Mouse (Mus musculus): ENCODE results near the gene Clcnka. TPM values are rescaled to one million over a fixed set of nuclear protein-coding genes. Genes with fewer than 3 reads are reported as not detected.

Gene Clcnka
- total RNA-seq, 2 experiments from 2014 or later = 0.36 TPM; not detected in 1

DNA sequence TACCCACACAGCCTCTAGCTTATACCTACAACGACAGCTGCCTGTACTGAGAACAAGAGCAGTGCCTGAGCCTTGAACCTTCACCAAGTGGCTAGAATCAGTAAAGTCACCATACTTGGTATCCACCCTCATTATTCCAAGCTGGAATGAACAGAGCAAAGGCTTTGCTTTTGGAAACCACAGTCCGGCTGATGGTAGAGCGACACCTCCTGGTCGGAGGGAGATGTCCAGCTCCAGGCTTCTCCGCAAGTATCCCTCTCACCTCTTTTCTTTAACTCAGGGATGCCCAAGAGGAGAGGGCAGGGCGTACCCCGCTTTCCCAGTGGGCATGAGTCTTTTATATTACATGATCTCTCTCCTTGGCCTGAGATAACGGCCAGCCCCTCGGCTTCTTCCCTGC is 31.3 kb upstream of the Clcnka start:
- no peak overlapping the region for H3K4me3 ChIP-seq
- DNase-seq (ENCODE audit: extremely low spot score in 1 of 2, low spot score in 2 of 2) = peak in 1 of 2 experiments; percentile 40
- intact Hi-C loops (cut with DNase I) = loop anchor here (1.0 to 2.0 kb wide), 2 partner anchors 26 to 145 kb away; no protein-coding TSS in a partner anchor
- TF ChIP-seq CTCF (IDR thresholded peaks at IDR 0.05) = peak; percentile 62
- no peak overlapping the region for H3K27ac ChIP-seq

DNA sequence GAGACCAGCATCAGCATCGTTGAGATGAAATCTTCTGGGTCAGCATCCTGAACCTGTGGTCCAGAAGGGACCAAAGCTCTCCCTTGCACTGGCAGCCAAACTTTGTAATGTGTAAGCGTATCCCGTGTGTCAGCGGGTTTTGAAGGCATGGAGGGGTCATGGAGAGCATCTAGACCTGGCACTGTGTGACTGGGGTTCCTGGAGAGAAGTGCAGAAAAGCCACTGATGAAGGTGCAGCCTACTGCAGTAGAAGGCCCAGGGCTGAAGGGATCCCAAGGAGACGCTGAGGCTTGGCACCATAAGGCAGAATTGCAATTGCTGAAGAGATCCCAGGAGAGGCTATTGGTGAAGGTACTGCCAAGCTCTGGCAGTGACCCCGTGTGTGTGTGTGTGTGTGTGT is 30.9 kb upstream of the Clcnka start:
- intact Hi-C loops (cut with DNase I) = no loop called here
- no peak for DNase-seq (ENCODE audit: extremely low spot score in 1 of 2, low spot score in 2 of 2)
- no peak overlapping the region for H3K4me3 ChIP-seq
- TF ChIP-seq CTCF (IDR thresholded peaks at IDR 0.05) = no peak
- H3K27ac ChIP-seq = no peak overlapping the region

DNA sequence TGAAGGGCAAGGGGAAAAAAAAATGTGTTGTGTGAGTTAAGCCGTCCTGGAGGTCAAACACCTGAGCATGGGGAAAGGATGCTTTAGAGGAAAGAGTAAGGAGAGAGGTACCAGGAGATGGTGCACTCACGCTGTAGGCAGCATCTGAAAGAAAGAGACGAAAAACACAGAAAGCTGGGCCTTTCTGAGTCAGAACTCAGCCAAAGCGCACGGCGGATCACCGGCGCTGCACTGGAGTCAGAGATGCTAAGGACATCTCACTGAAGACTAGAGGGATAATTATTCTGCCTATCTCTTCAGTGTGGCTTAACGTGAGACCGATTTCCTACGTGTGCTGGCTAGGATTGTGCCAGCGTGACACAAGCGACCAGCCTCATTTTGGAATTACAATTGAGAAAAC is 29.4 kb upstream of the Clcnka start:
- intact Hi-C loops (cut with DNase I) = loop anchor here (1.0 kb wide), 1 partner anchor 23 kb away; no protein-coding TSS in a partner anchor

DNA sequence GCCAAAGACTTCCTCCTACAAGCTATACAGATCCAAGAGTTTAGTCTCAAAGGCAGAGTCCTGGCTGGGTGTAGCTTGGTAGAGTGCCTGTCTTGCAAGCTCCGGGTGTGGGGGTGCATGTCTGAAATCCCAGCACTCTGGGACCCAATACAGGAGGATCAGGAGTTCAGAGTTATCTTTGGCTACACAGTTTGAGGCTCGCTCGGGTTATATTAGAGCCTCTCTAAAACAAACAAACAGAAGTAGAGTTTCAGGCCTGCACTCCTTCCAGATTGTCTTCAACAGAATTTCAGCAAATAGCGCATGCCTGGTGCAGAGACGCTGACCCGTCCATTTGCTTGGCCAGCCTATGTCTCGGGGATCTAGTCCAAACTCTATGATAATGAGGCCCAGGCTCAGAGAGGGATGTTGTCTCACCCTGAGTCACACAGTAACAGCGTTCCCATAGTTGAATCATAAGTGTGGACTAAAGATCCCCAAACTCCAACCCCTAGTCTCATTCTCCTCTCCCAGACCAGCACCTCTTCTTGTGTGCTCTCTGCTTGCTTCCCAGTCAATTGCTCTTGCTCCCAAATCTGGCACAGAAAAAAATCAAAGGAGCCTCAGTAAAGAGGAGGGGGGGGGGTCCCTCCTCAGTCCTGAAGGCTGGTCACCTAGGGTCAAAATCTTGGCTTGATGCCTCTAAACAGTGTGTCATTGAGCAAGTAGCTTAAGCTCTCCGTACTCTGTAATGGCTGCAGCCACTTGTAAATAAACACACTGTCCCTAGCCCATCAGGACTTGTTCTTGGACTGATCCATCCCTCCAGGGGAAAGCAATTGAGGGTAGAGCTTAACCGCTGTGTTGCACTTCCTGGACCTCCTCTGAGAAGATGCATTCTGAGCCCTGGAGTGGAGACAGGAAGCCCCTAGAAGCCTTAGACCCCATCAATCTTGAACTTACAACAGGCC is 28.5 kb upstream of the Clcnka start:
- H3K27ac ChIP-seq = peak overlapping the region; percentile 95
- DNase-seq (ENCODE audit: extremely low spot score in 1 of 2, low spot score in 2 of 2) = peak in 1 of 2 experiments; percentile 8
- no peak for TF ChIP-seq CTCF (IDR thresholded peaks at IDR 0.05)
- peak overlapping the region; percentile 53; the same call in 1 of the 2 replicates for H3K4me3 ChIP-seq
- intact Hi-C loops (cut with DNase I) = loop anchor here (1.0 kb wide), 1 partner anchor 22 kb away; no protein-coding TSS in a partner anchor

More for the DNA sequence above, 29.4 kb upstream of the Clcnka start:
- H3K4me3 ChIP-seq = no peak overlapping the region
- no peak for TF ChIP-seq CTCF (IDR thresholded peaks at IDR 0.05)
- DNase-seq (ENCODE audit: extremely low spot score in 1 of 2, low spot score in 2 of 2) = no peak
- no peak overlapping the region for H3K27ac ChIP-seq

DNA sequence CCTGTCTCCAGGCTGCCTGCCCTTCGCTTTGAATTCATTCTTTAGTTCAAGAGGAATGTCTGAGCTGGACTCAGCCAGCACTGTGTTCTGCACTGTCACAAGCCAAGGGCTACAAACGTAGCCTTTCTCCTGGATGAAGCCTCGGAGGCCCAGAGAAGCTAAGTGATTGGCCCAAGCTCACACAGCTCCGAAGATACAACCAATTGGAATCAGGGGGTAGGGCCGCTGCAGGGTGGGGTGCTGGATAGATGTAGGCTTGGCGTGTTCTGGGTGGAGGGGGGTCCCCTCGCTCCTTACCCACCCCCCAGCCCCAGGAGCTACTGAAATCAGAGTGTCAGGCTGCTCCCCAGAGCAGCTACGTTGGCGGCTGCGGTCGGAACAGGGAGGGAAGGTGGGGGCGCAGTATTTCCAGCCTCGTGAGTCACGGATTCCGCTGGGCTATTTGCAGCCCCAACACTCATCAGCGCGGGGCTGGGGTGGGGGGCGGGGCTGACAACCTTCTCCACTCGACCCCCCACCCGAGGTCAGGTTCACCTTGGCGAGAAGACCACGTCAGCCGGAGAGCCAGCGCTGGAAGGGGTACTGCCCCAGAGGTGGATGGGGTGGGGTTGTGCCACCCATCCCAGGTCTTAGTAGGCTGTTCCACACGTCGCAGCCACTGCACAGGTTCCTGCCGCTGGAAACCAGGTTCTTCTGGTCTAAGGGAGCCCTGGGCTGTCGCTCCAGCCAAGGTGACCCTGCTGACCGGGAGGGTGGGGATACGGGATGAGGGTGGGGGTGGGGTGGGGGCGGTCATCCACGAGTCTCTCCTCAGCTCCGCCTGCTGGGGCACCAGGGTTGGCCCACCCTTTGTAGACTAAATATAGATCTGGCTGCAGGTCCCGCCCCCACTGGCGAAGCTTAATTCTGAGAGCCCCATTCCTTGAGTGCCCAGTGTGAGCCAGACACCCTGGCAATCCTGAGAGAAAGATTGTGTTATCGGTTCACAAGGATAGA is 27.3 kb upstream of the Clcnka start:
- no peak for TF ChIP-seq CTCF (IDR thresholded peaks at IDR 0.05)
- peak; percentile 70 to 73 for DNase-seq (ENCODE audit: extremely low spot score in 1 of 2, low spot score in 2 of 2)
- H3K27ac ChIP-seq = peak overlapping the region; percentile 95
- intact Hi-C loops (cut with DNase I) = no loop called here
- H3K4me3 ChIP-seq = peak overlapping the region; percentile 53

DNA sequence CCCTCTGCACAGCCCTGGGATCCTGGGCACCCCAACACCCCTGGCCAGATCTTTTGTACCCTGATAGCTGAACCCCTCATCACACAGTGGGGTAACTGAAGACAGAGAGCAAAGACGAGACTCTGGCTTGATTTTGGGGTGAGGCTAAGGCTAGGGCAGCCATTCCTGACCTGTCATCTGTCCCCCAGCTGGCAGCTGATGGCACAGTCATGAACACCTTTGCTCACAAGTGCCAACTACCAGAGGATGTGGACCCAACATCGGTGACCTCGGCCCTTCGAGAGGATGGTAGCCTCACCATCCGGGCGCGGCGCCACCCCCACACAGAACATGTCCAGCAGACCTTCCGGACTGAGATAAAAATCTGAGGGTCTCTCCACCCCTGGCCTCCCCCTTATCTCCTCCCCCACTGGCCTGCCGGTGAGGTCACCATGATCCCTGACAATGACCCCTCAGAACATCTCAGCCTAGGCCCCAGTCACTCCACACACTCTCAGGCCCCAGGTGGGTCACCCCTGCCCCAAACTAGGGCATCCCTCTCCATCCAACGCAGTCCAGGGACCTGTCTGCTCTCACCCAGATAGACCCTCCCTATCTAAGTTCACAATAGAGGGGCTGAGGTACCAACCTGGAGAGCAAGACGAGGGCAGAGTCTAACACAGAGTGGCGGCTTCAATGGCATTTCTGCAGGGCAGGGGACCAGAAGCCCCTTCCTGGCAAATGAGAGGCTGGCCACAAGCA is 25.3 kb upstream of the Clcnka start:
- TF ChIP-seq CTCF (IDR thresholded peaks at IDR 0.05) = no peak
- intact Hi-C loops (cut with DNase I) = no loop called here
- DNase-seq (ENCODE audit: extremely low spot score in 1 of 2, low spot score in 2 of 2) = no peak
- no peak overlapping the region for H3K4me3 ChIP-seq
- H3K27ac ChIP-seq = no peak overlapping the region

DNA sequence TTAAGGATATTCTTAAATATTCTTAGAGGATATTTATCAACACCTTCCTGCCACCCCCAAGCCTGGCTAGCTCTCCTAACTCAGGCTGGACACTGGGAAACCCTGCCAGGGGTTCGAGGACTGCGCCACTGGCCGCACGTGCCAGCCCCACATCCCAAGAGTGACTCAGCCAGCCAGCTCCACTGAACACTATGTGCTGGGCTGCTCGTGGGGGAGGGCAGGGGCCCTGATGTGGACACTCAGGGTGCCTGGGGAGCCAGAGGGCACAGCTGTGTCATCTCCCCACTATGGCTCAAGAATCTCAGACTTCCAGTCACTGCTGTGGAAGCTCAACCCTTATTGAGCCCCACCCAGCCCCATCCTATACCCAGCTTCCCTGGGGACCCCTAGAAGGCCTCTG is 24.8 kb upstream of the Clcnka start:
- no peak for DNase-seq (ENCODE audit: extremely low spot score in 1 of 2, low spot score in 2 of 2)
- H3K27ac ChIP-seq = no peak overlapping the region
- no peak overlapping the region for H3K4me3 ChIP-seq
- intact Hi-C loops (cut with DNase I) = no loop called here
- TF ChIP-seq CTCF (IDR thresholded peaks at IDR 0.05) = no peak

DNA sequence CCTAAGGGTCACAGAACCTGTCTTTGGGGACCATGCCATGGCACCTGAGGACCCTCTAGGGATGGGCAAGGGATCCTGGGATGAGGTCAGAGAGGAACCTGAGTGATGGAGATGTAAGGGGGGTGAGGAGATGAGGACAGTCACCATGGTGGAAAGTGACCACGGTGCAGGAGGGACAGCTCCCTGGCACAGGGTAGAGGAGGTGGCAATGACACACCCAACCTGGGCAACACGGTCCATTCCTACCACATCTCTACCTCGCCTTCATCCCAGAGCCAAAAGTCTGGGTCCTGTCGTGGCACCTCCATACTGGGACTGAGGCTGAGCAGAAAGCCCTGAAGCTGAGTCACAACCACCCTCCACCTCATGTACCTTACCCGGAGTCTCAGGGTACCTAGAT is 24.3 kb upstream of the Clcnka start:
- Histone ChIP-seq H3K27ac (no peak overlapping the region), H3K4me3 (no peak overlapping the region)
- intact Hi-C loops (cut with DNase I) = no loop called here
- no peak for TF ChIP-seq CTCF (IDR thresholded peaks at IDR 0.05)
- no peak for DNase-seq (ENCODE audit: extremely low spot score in 1 of 2, low spot score in 2 of 2)

DNA sequence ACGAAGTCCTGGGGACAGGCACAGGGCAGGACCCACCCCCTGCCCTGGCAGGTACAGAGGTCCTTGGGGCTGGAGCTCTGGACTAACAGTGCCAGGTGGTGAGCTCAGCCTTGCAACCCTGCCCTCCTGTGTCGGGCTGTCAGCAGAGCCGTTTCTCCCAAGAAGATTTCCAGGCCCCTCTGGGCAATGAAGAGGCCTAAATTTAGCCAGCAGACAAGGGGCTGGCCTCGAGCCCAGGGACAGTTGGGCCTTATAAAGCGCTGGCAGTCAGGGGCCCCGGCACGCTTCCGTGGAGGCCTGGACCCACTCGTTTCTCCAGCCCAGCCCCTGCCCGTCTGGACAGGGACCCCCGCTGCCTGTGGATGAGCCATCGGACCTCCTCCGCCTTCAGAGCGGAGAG is 22.9 kb upstream of the Clcnka start:
- no peak for DNase-seq (ENCODE audit: extremely low spot score in 1 of 2, low spot score in 2 of 2)
- intact Hi-C loops (cut with DNase I) = no loop called here
- H3K27ac ChIP-seq = no peak overlapping the region
- H3K4me3 ChIP-seq = no peak overlapping the region
- TF ChIP-seq CTCF (IDR thresholded peaks at IDR 0.05) = no peak

DNA sequence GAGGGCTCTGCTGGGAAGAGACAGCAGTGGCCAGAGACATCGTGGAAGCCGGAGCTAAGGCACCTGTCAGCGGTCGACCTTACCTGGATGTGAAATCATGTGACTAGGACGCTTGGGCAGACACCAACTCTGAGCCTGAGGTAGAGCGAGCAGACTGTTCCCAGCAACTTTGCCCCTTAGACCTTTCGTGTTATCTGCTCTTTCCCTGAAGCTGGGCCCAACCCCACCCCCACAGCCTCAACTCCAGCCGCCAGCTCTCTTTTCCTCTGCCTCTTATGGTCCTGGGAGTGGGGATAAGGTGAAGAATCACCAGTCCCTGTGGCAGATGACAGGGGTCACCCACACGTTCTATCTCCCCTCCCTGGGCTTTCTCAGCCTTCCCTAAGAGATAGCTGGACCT is 22.4 kb upstream of the Clcnka start:
- intact Hi-C loops (cut with DNase I) = no loop called here
- no peak for DNase-seq (ENCODE audit: extremely low spot score in 1 of 2, low spot score in 2 of 2)
- no peak for TF ChIP-seq CTCF (IDR thresholded peaks at IDR 0.05)
- Histone ChIP-seq H3K27ac (no peak overlapping the region), H3K4me3 (no peak overlapping the region)

DNA sequence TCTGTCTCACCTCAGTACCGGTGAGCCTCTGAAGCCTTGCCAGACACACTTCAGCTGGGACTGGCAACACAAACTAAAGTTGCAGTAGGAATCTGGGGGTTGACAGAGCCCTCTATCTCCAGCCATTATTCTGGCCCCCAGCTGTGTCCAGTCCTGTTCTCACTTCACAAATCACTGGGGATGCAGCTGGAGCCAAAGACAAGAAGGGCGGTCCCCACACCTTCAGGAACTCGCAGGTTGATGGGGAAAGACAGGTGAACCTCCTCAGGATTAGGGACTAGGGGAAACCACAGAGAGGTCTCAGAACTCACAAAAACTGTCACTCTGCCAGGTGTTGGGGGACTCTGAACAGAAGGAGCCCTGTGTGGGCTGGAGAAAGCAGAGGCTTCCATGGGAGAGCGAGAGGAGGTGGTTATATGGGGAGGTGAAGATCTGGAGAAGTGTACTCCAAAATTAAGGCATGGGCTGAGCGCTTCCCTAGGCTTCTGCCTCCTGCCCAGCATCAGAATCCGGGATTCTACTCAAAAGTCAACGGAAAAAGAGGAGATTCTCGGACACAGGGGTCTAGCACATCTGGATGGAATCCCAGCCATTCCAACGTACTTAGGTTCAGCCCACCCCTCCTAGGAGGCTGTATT is 21.8 kb upstream of the Clcnka start, which contains the start of gene Hspb7:
Gene Hspb7 (plus strand): TSS at position 588 of the 638 bp plus-strand sequence.
- intact Hi-C loops (cut with DNase I) = no loop called here
- TF ChIP-seq CTCF (IDR thresholded peaks at IDR 0.05) = no peak

More for the DNA sequence above, 21.8 kb upstream of the Clcnka start, which contains the start of gene Hspb7:
- no peak for DNase-seq (ENCODE audit: extremely low spot score in 1 of 2, low spot score in 2 of 2)
- no peak within 1 kb of the TSS for H3K27ac ChIP-seq
- no peak within 1 kb of the TSS for H3K4me3 ChIP-seq

All from left cerebral cortex, adult 2 months (tissue).